Mouse (Mus musculus) granulocyte monocyte progenitor cell, adult 5-6 weeks (primary cell): Measurements from ENCODE around the gene Bace1. TPM values are rescaled to one million over a fixed set of nuclear protein-coding genes. Genes with fewer than 3 reads are reported as not detected.

ENCODE experiments used
- ATAC-seq: replicated peaks from 2 replicates; pipeline ENCODE4 v1.8.0; 2016; ENCODE audit warnings: mild to moderate bottlenecking, moderate TSS enrichment, inconsistent platforms; ENCODE audit not compliant: poor library complexity, severe bottlenecking
- total RNA-seq, 2 experiments: library from RNA; stranded (forward) in 1 of 2; stranded (reverse) in 1 of 2; fragments of 200-712, 200-1000 nt in 1 of 2; fragments of >200 nt in 1 of 2; fragmentation: Nextera tagmentation in 1 of 2; gene quantifications; 2 replicates each; pipeline ENCODE4 v1.2.3; 2014 to 2017

The Bace1 gene
- total RNA-seq, 2 experiments from 2014 or later = 62.9 to 77.0 TPM

DNA sequence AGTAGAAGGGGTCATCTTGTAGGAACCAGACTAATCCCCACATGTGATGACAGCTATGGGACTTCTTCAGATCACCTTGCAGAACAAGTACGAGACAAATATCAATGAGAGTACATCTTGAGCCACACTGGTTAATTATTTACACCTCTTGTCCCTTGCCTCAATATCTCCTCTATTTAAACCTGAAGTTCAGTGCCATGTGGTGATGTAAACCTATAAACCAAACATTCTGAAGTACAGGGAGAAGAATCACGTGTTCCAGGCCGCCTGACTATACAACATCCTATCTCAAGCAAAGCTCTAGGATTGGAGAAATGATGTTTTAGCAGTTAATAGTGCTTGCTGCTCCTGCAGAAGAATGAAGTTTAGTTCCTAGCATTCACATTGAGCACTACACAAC, 31.9 kb downstream of the Bace1 start:
- no peak for ATAC-seq

GRCm38 (mm10) chr9:45877928-45878327, 39.5 kb downstream of the Bace1 start:
- ATAC-seq = no peak

GRCm38 (mm10) chr9:45893681-45894080, 55.3 kb downstream of the Bace1 start:
- ATAC-seq = peak; percentile 67

- no peak for ATAC-seq
Observed at GRCm38 (mm10) chr9:45905196-45905595, 66.8 kb downstream of the Bace1 start.

- no peak; the same call in 1 of the 2 replicates for ATAC-seq
Observed at GRCm38 (mm10) chr9:45905811-45906237, 67.4 kb downstream of the Bace1 start.

GRCm38 (mm10) chr9:45906355-45907077, 68.1 kb downstream of the Bace1 start, which contains the start of the genes Pcsk7 and Rnf214:
TSS of gene Pcsk7 (plus strand) at chr9:45906497.
TSS of gene Rnf214 (minus strand) at chr9:45906911.
- ATAC-seq = peak; percentile 78

DNA sequence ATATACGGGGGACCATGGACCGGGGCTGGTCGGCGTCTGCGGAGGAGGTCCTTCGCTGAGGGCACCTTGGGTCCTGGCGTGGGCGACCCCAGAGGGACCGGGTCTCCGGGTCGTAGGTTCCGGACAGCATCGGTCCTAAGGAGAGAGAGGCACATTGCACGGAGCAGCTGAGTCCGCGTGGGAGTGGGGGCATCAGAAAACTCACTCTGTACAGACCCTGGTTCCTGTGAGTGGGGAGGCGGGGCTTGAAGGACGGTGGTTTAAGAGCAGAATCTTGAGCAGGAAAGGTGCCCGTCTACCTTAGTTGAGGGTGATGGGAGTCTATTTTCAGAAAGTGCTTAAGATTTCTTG, 68.7 kb downstream of the Bace1 start:
- ATAC-seq = peak; percentile 19

- ATAC-seq = peak; percentile 16
Observed at GRCm38 (mm10) chr9:45910995-45911394, 72.6 kb downstream of the Bace1 start.

- peak; percentile 45 for ATAC-seq
Observed at GRCm38 (mm10) chr9:45911673-45912072, 73.3 kb downstream of the Bace1 start.

Other genes with a start within 250 kb of the Bace1 start
- 19.8 and 22.3 TPM in 2 replicates for gene Cep164, start 9.9 kb upstream of the Bace1 start, total RNA-seq (2014; fragmentation: Nextera tagmentation)
- gene Cep164, start 9.9 kb upstream of the Bace1 start, total RNA-seq (2017) = 18.5 and 22.1 TPM in 2 replicates
- gene Pcsk7, start 67.9 kb downstream of the Bace1 start, total RNA-seq (2014; fragmentation: Nextera tagmentation) = 12.6 and 30.7 TPM in 2 replicates
- gene Pcsk7, start 67.9 kb downstream of the Bace1 start, total RNA-seq (2017) = 11.3 and 13.9 TPM in 2 replicates
- 26.8 and 31.6 TPM in 2 replicates for gene Rnf214, start 68.3 kb downstream of the Bace1 start, total RNA-seq (2014; fragmentation: Nextera tagmentation)
- gene Rnf214, start 68.3 kb downstream of the Bace1 start, total RNA-seq (2017) = 16.6 and 22.4 TPM in 2 replicates
- not detected in 2 replicates for gene Tagln, start 97.5 kb downstream of the Bace1 start, total RNA-seq (2014; fragmentation: Nextera tagmentation)
- not detected in 2 replicates for gene Tagln, start 97.5 kb downstream of the Bace1 start, total RNA-seq (2017)
- gene Sidt2, start 116.7 kb downstream of the Bace1 start, total RNA-seq (2014; fragmentation: Nextera tagmentation) = 31.0 and 57.9 TPM in 2 replicates
- gene Sidt2, start 116.7 kb downstream of the Bace1 start, total RNA-seq (2017) = 18.7 and 29.3 TPM in 2 replicates
- 30.6 and 32.3 TPM in 2 replicates for gene Pafah1b2, start 174.1 kb downstream of the Bace1 start, total RNA-seq (2014; fragmentation: Nextera tagmentation)
- gene Pafah1b2, start 174.1 kb downstream of the Bace1 start, total RNA-seq (2017) = 88.9 and 95.7 TPM in 2 replicates
- gene Sik3, start 174.2 kb downstream of the Bace1 start, total RNA-seq (2014; fragmentation: Nextera tagmentation) = 35.8 and 59.8 TPM in 2 replicates
- gene Sik3, start 174.2 kb downstream of the Bace1 start, total RNA-seq (2017) = 12.7 and 16.5 TPM in 2 replicates